Mouse (Mus musculus): ENCODE results near the gene Arl16. TPM values are rescaled to one million over a fixed set of nuclear protein-coding genes. Genes with fewer than 3 reads are reported as not detected.
"Not testable (repeated sequence)": the region's sequence is repeated elsewhere in the genome, so short reads cannot be mapped to it uniquely, and the experiment has no call there.

Arl16 gene
- 9.9 and 11.2 TPM in 2 replicates for polyA plus RNA-seq (2012; rRNA removed)
- polyA plus RNA-seq (2014; fragmentation: Nextera tagmentation; extraction: Ambion mirVana), result 11.3 and 13.0 TPM in 2 replicates

- DNase-seq (ENCODE audit: low read depth in 3 of 3, low spot score in 3 of 3) (peak; percentile 98 to 99 (median 98)), ATAC-seq (ENCODE audit: insufficient read depth) (peak; percentile 100)
- Histone ChIP-seq H3K36me3 (replicated peaks; ENCODE audit: control insufficient read depth, insufficient read depth, low read depth) (peaks cover 24% of the 10 kb centered on the region), H3K9ac (replicated peaks) (peak within 1 kb of the TSS; percentile 86), H3K27me3 (ENCODE audit: control insufficient read depth, insufficient read depth, low read length) (no peaks in the 10 kb centered on the region), H3K4me2 (ENCODE audit: low read depth) (peak within 1 kb of the TSS; percentile 98), H3K4me1 (replicated peaks; ENCODE audit: control insufficient read depth in 2 of 2, insufficient read depth in 2 of 2, low read length in 1 of 2) (peaks cover 10 to 13% of the 10 kb centered on the region in 2 experiments), H3K4me3 (ENCODE audit: insufficient read depth in 1 of 2, low read depth in 2 of 2, low read length in 2 of 2) (peak within 1 kb of the TSS; percentile 88 to 99), H3K9me3 (ENCODE audit: control insufficient read depth, low read length) (no peaks in the 10 kb centered on the region), H3K27ac (peak within 1 kb of the TSS; percentile 41)
- 0% methylated on average over 52 of the region's 54 CpGs for WGBS (ENCODE audit: insufficient replicate concordance)
- TF ChIP-seq EP300 (IDR thresholded peaks at IDR 0.05; ENCODE audit: low read depth) (no peak), CTCF (IDR thresholded peaks at IDR 0.05; ENCODE audit: low read depth) (no peak; the same call in 1 of the 2 replicates)
Measured at GRCm38 (mm10) chr11:120467051-120467735, at the start of gene Arl16. TSS of gene Arl16 (minus strand) at chr11:120467607.

DNA sequence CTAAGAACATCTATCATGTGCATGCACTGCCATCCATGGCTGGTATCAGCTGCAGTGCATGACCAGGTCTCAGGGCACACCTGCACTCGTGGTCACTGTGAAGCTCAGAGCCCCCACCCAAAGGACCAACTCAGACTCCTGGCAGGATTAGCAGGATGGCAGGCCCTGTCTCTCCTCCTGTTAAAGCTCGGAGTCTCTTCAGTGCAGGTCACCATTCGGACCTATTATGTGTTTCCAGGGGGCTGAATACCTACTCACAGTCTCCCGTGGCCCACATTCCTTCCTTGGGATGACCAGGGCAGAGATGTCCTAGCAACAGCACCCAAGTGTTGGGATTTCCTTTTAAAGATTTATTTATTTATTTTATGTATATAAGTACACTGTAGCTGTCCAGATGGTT, 49.7 kb upstream of the Arl16 start:
- no peak for ATAC-seq (ENCODE audit: insufficient read depth)
- no peak for TF ChIP-seq CTCF (IDR thresholded peaks at IDR 0.05; ENCODE audit: low read depth)
- no peak for TF ChIP-seq EP300 (IDR thresholded peaks at IDR 0.05; ENCODE audit: low read depth)
- Histone ChIP-seq H3K4me1 (replicated peaks; ENCODE audit: control insufficient read depth in 2 of 2, insufficient read depth in 2 of 2, low read length in 1 of 2) (peaks cover 12 to 28% of the 10 kb centered on the region in 2 experiments), H3K4me3 (ENCODE audit: insufficient read depth in 1 of 2, low read depth in 2 of 2, low read length in 2 of 2) (no peak overlapping the region), H3K4me2 (ENCODE audit: low read depth) (no peak overlapping the region), H3K27ac (no peak overlapping the region), H3K9me3 (ENCODE audit: control insufficient read depth, low read length) (no peaks in the 10 kb centered on the region), H3K36me3 (replicated peaks; ENCODE audit: control insufficient read depth, insufficient read depth, low read depth) (no peaks in the 10 kb centered on the region), H3K27me3 (ENCODE audit: control insufficient read depth, insufficient read depth, low read length) (no peaks in the 10 kb centered on the region), H3K9ac (replicated peaks) (no peak overlapping the region)
- 56% methylated on average over 4 of the region's 4 CpGs for WGBS (ENCODE audit: insufficient replicate concordance)
- no peak for DNase-seq (ENCODE audit: low read depth in 3 of 3, low spot score in 3 of 3)

DNA sequence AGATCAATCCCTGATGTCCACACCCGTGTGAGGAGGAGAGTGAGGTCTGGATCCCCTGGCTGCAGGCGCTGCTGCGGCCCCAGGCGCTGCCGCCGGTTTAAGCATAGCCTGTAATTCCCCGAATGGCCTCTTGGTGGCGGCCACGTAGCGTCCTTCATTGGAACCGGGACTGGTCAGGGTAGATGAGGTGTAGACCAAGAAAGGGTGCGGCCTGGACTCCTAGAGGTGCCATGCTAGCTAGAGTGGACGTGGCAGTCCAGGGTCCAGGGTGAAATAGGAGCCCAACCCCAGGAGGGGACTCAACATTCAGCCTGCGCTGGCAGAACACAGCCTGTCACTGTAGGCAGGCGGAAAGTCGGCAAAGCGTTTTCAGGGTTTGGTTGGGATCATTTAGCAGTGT, 48.2 kb upstream of the Arl16 start:
- Histone ChIP-seq H3K36me3 (replicated peaks; ENCODE audit: control insufficient read depth, insufficient read depth, low read depth) (no peaks in the 10 kb centered on the region), H3K4me1 (replicated peaks; ENCODE audit: control insufficient read depth in 2 of 2, insufficient read depth in 2 of 2, low read length in 1 of 2) (peaks cover 8 to 24% of the 10 kb centered on the region in 2 experiments), H3K9ac (replicated peaks) (no peak overlapping the region), H3K9me3 (ENCODE audit: control insufficient read depth, low read length) (no peaks in the 10 kb centered on the region), H3K4me3 (ENCODE audit: insufficient read depth in 1 of 2, low read depth in 2 of 2, low read length in 2 of 2) (no peak overlapping the region), H3K4me2 (ENCODE audit: low read depth) (no peak overlapping the region), H3K27me3 (ENCODE audit: control insufficient read depth, insufficient read depth, low read length) (no peaks in the 10 kb centered on the region), H3K27ac (no peak overlapping the region)
- ATAC-seq (ENCODE audit: insufficient read depth) (peak; percentile 34), DNase-seq (ENCODE audit: low read depth in 3 of 3, low spot score in 3 of 3) (peak; percentile 56 to 61 (median 59))
- WGBS (ENCODE audit: insufficient replicate concordance), result 22% methylated on average over 17 of the region's 17 CpGs
- TF ChIP-seq CTCF (IDR thresholded peaks at IDR 0.05; ENCODE audit: low read depth), result peak; percentile 99
- TF ChIP-seq EP300 (IDR thresholded peaks at IDR 0.05; ENCODE audit: low read depth), result no peak

DNA sequence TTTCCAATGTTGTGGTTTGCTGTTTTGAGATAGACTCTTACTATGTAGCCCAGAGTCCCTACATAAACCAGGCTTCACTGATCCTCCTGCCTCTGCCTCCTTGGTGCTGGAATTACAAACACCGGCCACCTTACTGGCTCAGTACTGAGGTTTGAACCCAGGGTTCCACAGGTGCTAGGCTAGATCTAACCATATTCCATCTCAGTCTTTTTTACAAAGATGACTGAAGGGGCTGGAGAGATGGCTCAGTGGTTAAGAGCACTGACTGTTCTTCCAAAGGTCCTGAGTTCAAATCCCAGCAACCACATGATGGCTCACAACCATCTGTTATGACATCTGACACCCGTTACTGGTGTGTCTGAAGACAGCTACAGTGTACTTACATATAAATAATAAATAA, 46.9 kb upstream of the Arl16 start:
- ATAC-seq (ENCODE audit: insufficient read depth); H3K4me2 ChIP-seq (ENCODE audit: low read depth); H3K4me3 ChIP-seq (ENCODE audit: insufficient read depth in 1 of 2, low read depth in 2 of 2, low read length in 2 of 2); H3K9ac ChIP-seq (replicated peaks); H3K36me3 ChIP-seq (replicated peaks; ENCODE audit: control insufficient read depth, insufficient read depth, low read depth); H3K27ac ChIP-seq; H3K27me3 ChIP-seq (ENCODE audit: control insufficient read depth, insufficient read depth, low read length); H3K9me3 ChIP-seq (ENCODE audit: control insufficient read depth, low read length); DNase-seq (ENCODE audit: low read depth in 3 of 3, low spot score in 3 of 3): not testable (repeated sequence)
- peaks cover 16 to 25% of the 10 kb centered on the region in 2 experiments for H3K4me1 ChIP-seq (replicated peaks; ENCODE audit: control insufficient read depth in 2 of 2, insufficient read depth in 2 of 2, low read length in 1 of 2)
- 72% methylated on average over 2 of the region's 2 CpGs for WGBS (ENCODE audit: insufficient replicate concordance)

DNA sequence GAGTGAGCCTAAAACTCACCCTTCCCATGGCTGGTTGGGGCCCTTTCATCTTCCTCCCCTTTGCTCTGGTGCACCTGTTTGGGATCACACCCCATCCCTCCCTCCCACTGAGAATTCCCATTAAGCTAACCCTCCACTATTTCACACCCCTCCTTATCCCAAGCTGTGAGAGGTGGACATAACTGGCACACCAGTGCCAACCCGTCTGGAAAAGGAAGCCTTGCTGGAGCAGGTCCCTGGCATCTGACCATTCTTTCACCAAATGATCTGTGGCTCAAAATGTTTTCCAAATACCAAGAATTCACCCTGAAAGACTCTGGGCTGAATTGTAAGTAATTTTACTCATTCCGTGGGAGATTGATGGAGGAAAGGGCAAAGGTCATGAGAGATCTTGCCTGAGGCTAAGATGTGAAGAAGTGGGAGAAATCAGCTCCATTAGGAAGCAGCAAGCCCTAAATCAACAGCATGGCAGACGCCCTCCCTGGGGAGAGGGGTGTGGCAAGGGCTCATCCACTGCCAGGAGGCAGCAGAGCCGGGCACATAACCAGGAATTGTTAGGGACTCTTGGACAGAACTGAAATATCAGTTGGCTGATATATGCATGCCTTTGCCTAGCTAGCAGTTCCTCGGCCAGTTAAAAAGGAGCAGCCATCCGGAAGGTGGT, 45.5 kb upstream of the Arl16 start:
- no peak for TF ChIP-seq EP300 (IDR thresholded peaks at IDR 0.05; ENCODE audit: low read depth)
- no peak for TF ChIP-seq CTCF (IDR thresholded peaks at IDR 0.05; ENCODE audit: low read depth)
- no peak overlapping the region for H3K9ac ChIP-seq (replicated peaks)
- H3K4me1 ChIP-seq (replicated peaks; ENCODE audit: control insufficient read depth in 2 of 2, insufficient read depth in 2 of 2, low read length in 1 of 2), result peaks cover 11 to 20% of the 10 kb centered on the region in 2 experiments
- no peak overlapping the region for H3K4me3 ChIP-seq (ENCODE audit: insufficient read depth in 1 of 2, low read depth in 2 of 2, low read length in 2 of 2)
- H3K36me3 ChIP-seq (replicated peaks; ENCODE audit: control insufficient read depth, insufficient read depth, low read depth), result no peaks in the 10 kb centered on the region
- 62% methylated on average over 6 of the region's 6 CpGs for WGBS (ENCODE audit: insufficient replicate concordance)
- no peak overlapping the region for H3K27ac ChIP-seq
- DNase-seq (ENCODE audit: low read depth in 3 of 3, low spot score in 3 of 3) (no peak), ATAC-seq (ENCODE audit: insufficient read depth) (no peak)
- H3K27me3 ChIP-seq (ENCODE audit: control insufficient read depth, insufficient read depth, low read length), result no peaks in the 10 kb centered on the region
- no peaks in the 10 kb centered on the region for H3K9me3 ChIP-seq (ENCODE audit: control insufficient read depth, low read length)
- H3K4me2 ChIP-seq (ENCODE audit: low read depth), result no peak overlapping the region

Data from liver, embryonic 14.5 days (tissue).